Mouse (Mus musculus) hindbrain, postnatal 0 days (tissue): ENCODE results near the gene Cbx4. TPM values are rescaled to one million over a fixed set of nuclear protein-coding genes. Genes with fewer than 3 reads are reported as not detected.

Source experiments
- ATAC-seq: fragments of 200-750 bp; cut with Nextera tagmentation; 2 replicates; pipeline ENCODE4 v1.8.0; 2017; ENCODE audit warnings: mild to moderate bottlenecking, moderate TSS enrichment, moderate library complexity
- DNase-seq: peaks from one replicate; pipeline ENCODE4 v3.0.0-alpha.2; 2015; ENCODE audit warnings: low spot score
- H3K27ac ChIP-seq: fragments of 300-500 bp; sonication (generic); 2 replicates; pipeline ENCODE4 v1.5.1; 2014; ENCODE audit warnings: mild to moderate bottlenecking
- H3K27me3 ChIP-seq: fragments of 300-500 bp; sonication (generic); 2 replicates; pipeline ENCODE4 v1.6.1; 2014; ENCODE audit warnings: low read length, mixed read lengths; ENCODE audit not compliant: insufficient read depth
- H3K36me3 ChIP-seq: fragments of 300-500 bp; sonication (generic); 2 replicates; pipeline ENCODE4 v1.6.1; 2014; ENCODE audit warnings: low read length, mixed read lengths; ENCODE audit not compliant: insufficient read depth
- H3K4me1 ChIP-seq: fragments of 300-500 bp; sonication (generic); 2 replicates; pipeline ENCODE4 v1.6.1; 2014; ENCODE audit warnings: antibody characterized with exemption, low read length, mixed read lengths; ENCODE audit not compliant: insufficient read depth
- H3K4me2 ChIP-seq: fragments of 300-500 bp; sonication (generic); 2 replicates; pipeline ENCODE4 v1.6.1; 2014; ENCODE audit warnings: low read depth, mild to moderate bottlenecking, low read length, moderate library complexity, mixed read lengths
- H3K4me3 ChIP-seq: fragments of 300-500 bp; sonication (generic); 2 replicates; pipeline ENCODE4 v1.5.1; 2014; ENCODE audit warnings: low read length
- H3K9ac ChIP-seq: fragments of 300-500 bp; sonication (generic); replicated peaks from 2 replicates; pipeline ENCODE4 v1.6.1; 2014; ENCODE audit warnings: mild to moderate bottlenecking, low read length, moderate library complexity, mixed read lengths
- H3K9me3 ChIP-seq: fragments of 300-500 bp; sonication (generic); 2 replicates; pipeline ENCODE4 v1.6.1; 2016; ENCODE audit warnings: low read length, mixed read lengths
- CTCF ChIP-seq: IDR thresholded peaks from 2 replicates; pipeline ENCODE4 v1.5.1; 2016; ENCODE audit warnings: antibody characterized with exemption, control low read depth, low read depth
- WGBS: fragments of 180-500 bp; shearing (Covaris S2); extraction: QIAGEN DNeasy Blood & Tissue Kit; methylation state at CpG from one replicate; pipeline ENCODE4 v1.1.7; 2014; 5-methylcytosine and 5-hydroxymethylcytosine counted together
- polyA plus RNA-seq: library from polyadenylated mRNA; unstranded; fragments of >200 nt; fragmentation: Nextera tagmentation; extraction: Ambion mirVana; gene quantifications from 2 replicates; pipeline ENCODE4 v1.2.1, GENCODE M21; 2015
- total RNA-seq: library from RNA; depleted of rRNA; stranded (reverse); fragments of >200 nt; gene quantifications from 2 replicates; pipeline ENCODE4 v1.2.3, GENCODE M21; 2014

Cbx4 gene
- total and polyA plus RNA-seq, 2 experiments from 2014 or later = 23.7 to 33.6 TPM

DNA sequence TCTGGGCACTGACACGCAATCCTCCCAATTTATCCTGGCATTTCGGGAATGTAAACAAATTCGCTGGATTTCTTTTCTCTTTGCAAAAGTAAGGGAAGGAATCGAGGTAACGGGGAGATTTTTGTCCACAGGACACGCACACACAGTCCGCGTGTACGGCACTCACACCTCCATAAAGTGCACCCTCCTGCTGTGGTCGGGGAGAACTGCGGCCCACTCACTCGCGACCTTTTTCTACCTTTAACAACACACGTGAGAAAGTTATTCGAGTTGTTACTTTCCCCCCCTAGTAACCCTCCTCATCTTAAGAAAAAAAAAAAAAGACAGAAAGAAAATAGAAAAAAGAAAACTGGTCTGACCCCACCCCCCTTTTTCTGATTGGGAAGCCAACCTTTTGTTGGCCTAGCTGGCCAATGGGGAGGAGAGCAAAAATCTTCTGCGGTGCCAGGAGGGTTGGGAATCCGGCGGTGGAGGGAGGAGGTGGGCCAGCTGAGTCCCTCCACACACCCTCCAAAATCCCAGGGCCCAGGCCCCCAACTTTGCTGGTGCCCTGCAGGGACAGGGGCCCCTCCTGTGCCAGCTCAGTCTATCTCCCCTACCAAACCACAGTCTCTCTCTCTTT, 48.1 kb downstream of the Cbx4 start:
- H3K27me3 ChIP-seq = peaks cover 17% of the 10 kb centered on the region
- peak overlapping the region; percentile 70 for H3K4me2 ChIP-seq

DNA sequence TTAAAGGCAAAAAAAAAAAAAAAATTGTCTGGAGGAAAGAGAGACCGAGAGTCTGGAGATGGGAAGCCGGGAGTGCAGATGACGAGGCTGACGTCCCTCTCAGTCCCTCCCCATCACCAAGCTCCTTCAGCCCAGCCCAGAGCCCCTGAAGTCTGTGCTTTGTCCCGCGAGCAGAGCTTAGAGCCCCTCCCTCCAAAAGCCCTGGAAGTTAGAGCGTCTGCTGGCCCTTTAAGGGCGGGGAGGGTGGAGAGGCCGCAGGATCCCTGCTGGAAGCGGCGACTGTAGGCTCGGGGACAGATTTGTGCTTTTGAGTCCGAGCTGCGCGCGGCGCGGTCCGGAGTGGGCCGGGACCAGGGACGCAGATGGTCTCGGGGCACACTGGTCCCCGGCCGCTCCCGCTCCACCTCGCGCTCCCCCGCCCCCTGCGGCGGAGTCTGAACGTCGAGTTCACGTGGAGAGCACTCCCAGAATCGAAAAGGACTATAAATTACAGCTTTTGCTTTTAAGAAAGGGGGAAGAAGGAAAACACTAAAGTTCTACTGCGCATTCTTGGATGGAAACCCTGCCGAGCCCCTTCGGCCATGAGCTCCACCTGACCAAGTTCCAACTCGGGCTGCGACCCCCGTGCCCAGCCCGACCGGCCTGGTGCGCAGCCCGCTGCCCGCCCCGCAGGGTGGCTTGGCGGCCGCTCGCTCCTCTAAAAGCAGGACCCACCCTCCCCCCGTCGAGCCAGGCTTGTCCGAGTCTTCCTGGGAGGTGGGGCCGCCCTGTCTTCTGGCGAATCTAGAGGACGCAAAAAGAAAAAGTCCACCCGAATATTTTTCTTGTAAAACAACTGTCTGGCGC, 48.9 kb downstream of the Cbx4 start:
- 16% methylated on average over 56 of the region's 57 CpGs for WGBS
- Histone ChIP-seq H3K27ac (no peak overlapping the region), H3K4me2 (peak overlapping the region; percentile 70), H3K27me3 (peaks cover 17% of the 10 kb centered on the region), H3K9ac (peak overlapping the region; percentile 7; the same call in 1 of the 2 replicates), H3K4me3 (peak overlapping the region; percentile 38), H3K36me3 (peaks cover 10% of the 10 kb centered on the region; the same call in 1 of the 2 replicates), H3K9me3 (no peaks in the 10 kb centered on the region), H3K4me1 (peaks cover 13% of the 10 kb centered on the region)
- DNase-seq = no peak
- no peak for ATAC-seq
- TF ChIP-seq CTCF = no peak

More for the DNA sequence above, 48.1 kb downstream of the Cbx4 start:
- WGBS = 37% methylated on average over 18 of the region's 18 CpGs
- DNase-seq = no peak
- Histone ChIP-seq H3K4me3 (peak overlapping the region; percentile 38), H3K27ac (no peak overlapping the region), H3K4me1 (peaks cover 13% of the 10 kb centered on the region), H3K9me3 (no peaks in the 10 kb centered on the region), H3K9ac (no peak overlapping the region), H3K36me3 (peaks cover 10% of the 10 kb centered on the region; the same call in 1 of the 2 replicates)
- TF ChIP-seq CTCF = no peak
- ATAC-seq = no peak

GRCm38 (mm10) chr11:119036447-119036846, 49.6 kb downstream of the Cbx4 start:
- peaks cover 17% of the 10 kb centered on the region for H3K27me3 ChIP-seq
- no peak overlapping the region for H3K27ac ChIP-seq
- peak overlapping the region; percentile 70; the same call in 1 of the 2 replicates for H3K4me2 ChIP-seq
- no peak for DNase-seq
- no peaks in the 10 kb centered on the region for H3K9me3 ChIP-seq
- no peak for ATAC-seq
- H3K4me1 ChIP-seq = peaks cover 8% of the 10 kb centered on the region
- 15% methylated on average over 15 of the region's 15 CpGs for WGBS
- no peak overlapping the region for H3K9ac ChIP-seq
- H3K36me3 ChIP-seq = peaks cover 10% of the 10 kb centered on the region; the same call in 1 of the 2 replicates
- no peak for TF ChIP-seq CTCF
- no peak overlapping the region for H3K4me3 ChIP-seq

DNA sequence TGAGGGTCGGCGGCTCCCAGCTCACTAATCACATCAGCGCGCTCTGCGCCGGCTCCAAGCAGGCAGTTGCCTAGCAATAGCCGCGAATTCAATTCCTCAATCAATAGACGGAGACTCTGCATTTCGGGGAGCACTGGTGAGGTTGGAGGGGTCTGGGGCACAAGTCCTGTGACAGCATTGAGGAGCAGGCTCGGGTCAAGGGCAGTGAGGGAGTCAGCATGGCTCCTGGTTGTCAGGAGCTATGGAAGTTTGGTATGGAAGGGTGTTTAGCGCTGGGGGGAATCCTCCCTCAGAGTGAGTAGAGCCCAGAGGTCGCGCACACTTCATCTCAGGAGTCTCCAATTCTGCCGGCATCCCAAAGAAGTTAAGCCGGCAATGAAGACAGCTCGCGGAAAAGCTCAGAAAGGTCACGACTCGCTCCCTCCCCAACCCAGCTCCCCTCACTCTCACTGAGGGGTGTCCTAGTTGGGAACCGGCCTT, 50.3 kb downstream of the Cbx4 start:
- 11% methylated on average over 21 of the region's 21 CpGs for WGBS
- Histone ChIP-seq H3K4me1 (peaks cover 8% of the 10 kb centered on the region), H3K36me3 (peaks cover 10% of the 10 kb centered on the region; the same call in 1 of the 2 replicates), H3K9me3 (no peaks in the 10 kb centered on the region), H3K27me3 (peaks cover 17% of the 10 kb centered on the region), H3K27ac (no peak overlapping the region), H3K9ac (no peak overlapping the region), H3K4me3 (no peak overlapping the region), H3K4me2 (peak overlapping the region; percentile 5; the same call in 1 of the 2 replicates)
- TF ChIP-seq CTCF = no peak
- peak; percentile 58 for DNase-seq
- ATAC-seq = no peak

DNA sequence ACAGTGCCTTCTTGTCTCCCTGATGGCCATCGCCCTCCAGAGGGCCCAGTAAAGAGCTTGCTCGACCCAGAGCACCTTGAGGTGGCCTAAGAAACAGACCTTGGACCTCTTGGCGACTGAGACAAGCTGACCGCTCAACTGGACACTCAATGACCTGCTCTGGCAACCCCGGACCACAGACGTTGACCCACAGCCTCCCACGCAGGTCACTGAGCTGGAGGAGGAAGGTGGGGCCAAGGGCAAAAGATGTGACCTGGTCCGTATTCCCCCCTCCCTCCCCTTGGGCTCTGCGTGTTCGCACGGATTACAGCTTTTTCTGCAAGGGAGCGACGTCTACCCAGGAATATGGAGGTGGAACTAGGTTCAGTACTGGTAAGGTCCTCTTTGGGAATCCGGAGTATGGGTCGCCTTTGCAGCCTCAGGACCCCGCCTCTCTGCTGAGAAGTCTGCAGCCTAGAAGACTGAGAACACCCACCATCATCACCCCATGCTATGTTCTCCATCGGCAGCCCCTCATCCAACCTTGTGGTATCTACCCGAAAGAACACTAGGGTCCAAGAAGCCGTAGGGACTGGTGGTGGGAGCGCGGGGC, 50.8 kb downstream of the Cbx4 start:
- 6% methylated on average over 21 of the region's 21 CpGs for WGBS
- no peak for TF ChIP-seq CTCF
- peaks cover 17% of the 10 kb centered on the region for H3K27me3 ChIP-seq
- H3K9me3 ChIP-seq = no peaks in the 10 kb centered on the region
- peak overlapping the region; percentile 5; the same call in 1 of the 2 replicates for H3K4me2 ChIP-seq
- H3K4me3 ChIP-seq = no peak overlapping the region
- peaks cover 8% of the 10 kb centered on the region for H3K4me1 ChIP-seq
- no peak for DNase-seq
- H3K27ac ChIP-seq = no peak overlapping the region
- ATAC-seq = no peak
- H3K9ac ChIP-seq = no peak overlapping the region
- H3K36me3 ChIP-seq = peaks cover 13% of the 10 kb centered on the region; the same call in 1 of the 2 replicates

DNA sequence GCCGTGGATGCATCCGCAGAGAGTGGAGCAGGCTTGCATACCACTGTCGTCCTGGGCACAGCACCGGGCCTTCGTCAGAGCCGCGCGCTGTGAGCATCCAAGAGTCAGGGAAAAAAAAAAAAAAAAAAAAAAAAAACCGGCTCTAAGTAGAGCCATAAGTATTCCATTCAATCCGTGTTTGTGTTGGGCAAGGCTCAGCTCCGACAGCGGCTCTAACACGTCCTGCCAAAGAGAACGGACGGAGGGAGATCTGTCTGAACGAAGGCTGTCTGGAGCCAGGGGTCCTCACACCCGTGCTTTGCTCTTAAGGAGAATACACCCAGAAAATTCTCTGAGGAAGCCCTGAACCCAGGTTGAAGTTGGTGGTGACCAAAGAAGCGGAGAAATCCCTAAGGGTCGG, 51.4 kb downstream of the Cbx4 start:
- DNase-seq = no peak
- peak overlapping the region; percentile 47 for H3K4me2 ChIP-seq
- WGBS = 13% methylated on average over 19 of the region's 19 CpGs
- ATAC-seq = no peak
- no peak overlapping the region; the same call in 1 of the 2 replicates for H3K4me3 ChIP-seq
- H3K4me1 ChIP-seq = peaks cover 3% of the 10 kb centered on the region
- no peak overlapping the region for H3K27ac ChIP-seq
- no peak overlapping the region for H3K9ac ChIP-seq
- TF ChIP-seq CTCF = no peak
- peaks cover 17% of the 10 kb centered on the region for H3K27me3 ChIP-seq
- peaks cover 18% of the 10 kb centered on the region for H3K36me3 ChIP-seq
- no peaks in the 10 kb centered on the region for H3K9me3 ChIP-seq
